Mouse (Mus musculus) MEL (cell line): ENCODE data around the gene Rarb. TPM values are rescaled to one million over a fixed set of nuclear protein-coding genes. Genes with fewer than 3 reads are reported as not detected.

Experiments used
- DNase-seq: peaks from one replicate; pipeline ENCODE4 v3.0.0; 2011; ENCODE audit warnings: low read depth, low spot score
- H3K27ac ChIP-seq: 2 replicates; pipeline ENCODE4 v1.5.1; 2012; ENCODE audit warnings: low read depth, mild to moderate bottlenecking, control low read depth, low read length, moderate library complexity; ENCODE audit not compliant: control insufficient read depth
- H3K27me3 ChIP-seq, 2 experiments: fragments of 150-350 bp in 1 of 2; sonication (generic) in 1 of 2; 2 replicates each; pipeline ENCODE4 v1.6.1; 2012; ENCODE audit warnings: low read length in 2 of 2, mild to moderate bottlenecking in 2 of 2, improper control_type of control experiment in 1 of 2, moderate library complexity in 1 of 2; ENCODE audit not compliant: insufficient read depth in 2 of 2, control insufficient read depth in 1 of 2
- H3K36me3 ChIP-seq, 2 experiments: 2 replicates each; pipeline ENCODE4 v1.6.1; 2012 to 2014; ENCODE audit warnings: low read length in 2 of 2, improper control_type of control experiment in 1 of 2, inconsistent platforms in 1 of 2, mild to moderate bottlenecking in 1 of 2; ENCODE audit not compliant: insufficient read depth in 2 of 2, control insufficient read depth in 1 of 2
- H3K4me1 ChIP-seq, 2 experiments: fragments of 150-350 bp in 1 of 2; sonication (generic) in 1 of 2; 2 replicates each; pipeline ENCODE4 v1.6.1; 2012; ENCODE audit warnings: low read length in 2 of 2, improper control_type of control experiment in 1 of 2, mild to moderate bottlenecking in 1 of 2; ENCODE audit not compliant: insufficient read depth in 2 of 2, control insufficient read depth in 1 of 2
- H3K4me3 ChIP-seq, 2 experiments: fragments of 150-350 bp in 1 of 2; sonication (generic) in 1 of 2; 2 replicates each; pipeline ENCODE4 v1.5.1; 2012; ENCODE audit warnings: low read depth in 2 of 2, low read length in 2 of 2, mild to moderate bottlenecking in 2 of 2, moderate library complexity in 2 of 2, control low read depth in 1 of 2, improper control_type of control experiment in 1 of 2; ENCODE audit not compliant: control insufficient read depth in 1 of 2, insufficient read depth in 1 of 2
- H3K79me2 ChIP-seq: 2 replicates; pipeline ENCODE4 v1.6.1; 2012; ENCODE audit warnings: mild to moderate bottlenecking, low read length, moderate library complexity; ENCODE audit not compliant: control insufficient read depth, poor library complexity, insufficient read depth
- H3K9ac ChIP-seq: 2 replicates; pipeline ENCODE4 v1.6.1; 2012; ENCODE audit warnings: low read depth, mild to moderate bottlenecking, control low read depth, low read length, moderate library complexity; ENCODE audit not compliant: control insufficient read depth, poor library complexity, severe bottlenecking
- H3K9me3 ChIP-seq: fragments of 150-350 bp; sonication (generic); replicated peaks from 2 replicates; pipeline ENCODE4 v1.6.1; 2012; ENCODE audit warnings: mild to moderate bottlenecking, low read length, improper control_type of control experiment, moderate library complexity; ENCODE audit not compliant: insufficient read depth
- CHD2 ChIP-seq: IDR thresholded peaks from 2 replicates; pipeline ENCODE4 v1.6.1; 2011; ENCODE audit warnings: low read length, improper control_type of control experiment
- E2F4 ChIP-seq: IDR thresholded peaks from 2 replicates; pipeline ENCODE4 v1.6.1; 2011; ENCODE audit warnings: low read depth, low read length, improper control_type of control experiment, borderline replicate concordance
- ELF1 ChIP-seq: IDR thresholded peaks from 2 replicates; pipeline ENCODE4 v1.6.1; 2014; ENCODE audit warnings: low read depth, mild to moderate bottlenecking, inconsistent platforms, low read length, improper control_type of control experiment, moderate library complexity
- ETS1 ChIP-seq: IDR thresholded peaks from 2 replicates; pipeline ENCODE4 v1.6.1; 2012; ENCODE audit warnings: low read depth, mild to moderate bottlenecking, inconsistent platforms, low read length, improper control_type of control experiment, moderate library complexity
- GATA1 ChIP-seq: IDR thresholded peaks from 2 replicates; pipeline ENCODE4 v1.6.1; 2011; ENCODE audit warnings: low read depth, low read length, improper control_type of control experiment
- HCFC1 ChIP-seq: IDR thresholded peaks from 2 replicates; pipeline ENCODE4 v1.6.1; 2012; ENCODE audit warnings: low read depth, mild to moderate bottlenecking, inconsistent platforms, low read length, improper control_type of control experiment, moderate library complexity
- MAZ ChIP-seq: IDR thresholded peaks from 2 replicates; pipeline ENCODE4 v1.6.1; 2012; ENCODE audit warnings: low read depth, mild to moderate bottlenecking, inconsistent platforms, low read length, improper control_type of control experiment
- MEF2A ChIP-seq: IDR thresholded peaks from 2 replicates; pipeline ENCODE4 v1.6.1; 2014; ENCODE audit warnings: low read depth, mild to moderate bottlenecking, inconsistent platforms, low read length, improper control_type of control experiment; ENCODE audit not compliant: poor library complexity, insufficient replicate concordance, severe bottlenecking; ENCODE audit errors: extremely low read depth
- MXI1 ChIP-seq: IDR thresholded peaks from 2 replicates; pipeline ENCODE4 v1.6.1; 2011; ENCODE audit warnings: mild to moderate bottlenecking, low read depth, low read length, improper control_type of control experiment
- MYB ChIP-seq: IDR thresholded peaks from 2 replicates; pipeline ENCODE4 v1.6.1; 2011; ENCODE audit warnings: mild to moderate bottlenecking, low read depth, low read length, improper control_type of control experiment
- NELFE ChIP-seq: IDR thresholded peaks from 2 replicates; pipeline ENCODE4 v1.6.1; 2011; ENCODE audit warnings: low read depth, low read length, improper control_type of control experiment
- NRF1 ChIP-seq: IDR thresholded peaks from 2 replicates; pipeline ENCODE4 v1.6.1; 2014; ENCODE audit warnings: low read depth, mild to moderate bottlenecking, inconsistent platforms, low read length, improper control_type of control experiment, moderate library complexity; ENCODE audit not compliant: poor library complexity, insufficient read depth, severe bottlenecking
- POLR2A ChIP-seq, 2 experiments: IDR thresholded peaks; 2 replicates each; pipeline ENCODE4 v1.6.1; 2011 to 2012; ENCODE audit warnings: low read length in 2 of 2, mild to moderate bottlenecking in 2 of 2, control low read depth in 1 of 2, improper control_type of control experiment in 1 of 2, low read depth in 1 of 2, moderate library complexity in 1 of 2; ENCODE audit not compliant: control insufficient read depth in 1 of 2, insufficient read depth in 1 of 2, poor library complexity in 1 of 2
- POLR2AphosphoS2 ChIP-seq: IDR thresholded peaks from 2 replicates; pipeline ENCODE4 v1.6.1; 2011; ENCODE audit warnings: low read length, improper control_type of control experiment
- TBP ChIP-seq: IDR thresholded peaks from 2 replicates; pipeline ENCODE4 v1.8.0; 2011; ENCODE audit warnings: low read depth, low read length, improper control_type of control experiment
- TCF12 ChIP-seq: IDR thresholded peaks from 2 replicates; pipeline ENCODE4 v1.6.1; 2014; ENCODE audit warnings: low read depth, mild to moderate bottlenecking, inconsistent platforms, low read length, improper control_type of control experiment, moderate library complexity
- UBTF ChIP-seq: IDR thresholded peaks from 2 replicates; pipeline ENCODE4 v1.6.1; 2012; ENCODE audit warnings: low read depth, mild to moderate bottlenecking, inconsistent platforms, low read length, improper control_type of control experiment, moderate library complexity, borderline replicate concordance; ENCODE audit not compliant: insufficient read depth
- ZKSCAN1 ChIP-seq: IDR thresholded peaks from 2 replicates; pipeline ENCODE4 v1.6.1; 2012; ENCODE audit warnings: low read depth, mild to moderate bottlenecking, inconsistent platforms, low read length, improper control_type of control experiment, moderate library complexity
- polyA plus RNA-seq, 2 experiments: library from polyadenylated mRNA; stranded (reverse) in 1 of 2; unstranded in 1 of 2; fragments of >175 nt in 1 of 2; fragments of >200 nt in 1 of 2; gene quantifications; 2 replicates each; pipeline versions ENCODE4 v1.2.1 to v1.2.4; 2012; ENCODE audit warnings: low replicate concordance in 2 of 2, low read depth in 1 of 2; ENCODE audit not compliant: insufficient read length in 2 of 2, insufficient read depth in 1 of 2, missing spikeins in 1 of 2
- total RNA-seq: library from RNA; depleted of rRNA; stranded (reverse); fragments of 300-350 nt; gene quantifications from 2 replicates; pipeline ENCODE4 v1.2.3, GENCODE M21; 2012

The Rarb gene
- total and polyA plus RNA-seq, 3 experiments, result not detected

GRCm38 (mm10) chr14:16699228-16699627 lies 119.7 kb downstream of the Rarb start:
- Histone ChIP-seq H3K27me3 (no peaks in the 10 kb centered on the region), H3K4me1 (no peaks in the 10 kb centered on the region), H3K9ac (no peak overlapping the region), H3K36me3 (no peaks in the 10 kb centered on the region), H3K27ac (no peak overlapping the region), H3K9me3 (no peaks in the 10 kb centered on the region), H3K4me3 (no peak overlapping the region), H3K79me2 (no peaks in the 10 kb centered on the region)
- DNase-seq, result no peak
- TF ChIP-seq E2F4 (no peak), MXI1 (no peak), MAZ (no peak), ZKSCAN1 (no peak), MEF2A (no peak), GATA1 (no peak)

GRCm38 (mm10) chr14:16695453-16696120 lies 123.4 kb downstream of the Rarb start:
- Histone ChIP-seq H3K27me3 (no peaks in the 10 kb centered on the region), H3K27ac (no peak overlapping the region), H3K9ac (no peak overlapping the region), H3K79me2 (no peaks in the 10 kb centered on the region), H3K4me3 (no peak overlapping the region), H3K36me3 (no peaks in the 10 kb centered on the region), H3K4me1 (no peaks in the 10 kb centered on the region), H3K9me3 (no peaks in the 10 kb centered on the region)
- DNase-seq, result no peak
- no peak for TF ChIP-seq NRF1
- no peak for TF ChIP-seq ZKSCAN1
- TF ChIP-seq ELF1, result no peak
- no peak for TF ChIP-seq UBTF
- TF ChIP-seq CHD2, result no peak
- no peak for TF ChIP-seq ETS1
- no peak for TF ChIP-seq HCFC1
- no peak for TF ChIP-seq TCF12
- no peak for TF ChIP-seq MYB

GRCm38 (mm10) chr14:16678335-16678734 lies 140.6 kb downstream of the Rarb start:
- no peaks in the 10 kb centered on the region for H3K27me3 ChIP-seq
- TF ChIP-seq POLR2A (IDR thresholded peaks at IDR 0.05; ENCODE audit: control insufficient read depth in 1 of 2, insufficient read depth in 1 of 2, low read depth in 1 of 2, low read length in 2 of 2, poor library complexity in 1 of 2), result no peak
- no peak for TF ChIP-seq GATA1
- TF ChIP-seq CHD2, result no peak
- TF ChIP-seq NELFE, result no peak
- no peak for TF ChIP-seq TBP
- no peak for TF ChIP-seq POLR2AphosphoS2
- TF ChIP-seq NRF1, result no peak
- no peak for TF ChIP-seq E2F4
- no peaks in the 10 kb centered on the region for H3K9me3 ChIP-seq
- no peak overlapping the region for H3K27ac ChIP-seq
- H3K36me3 ChIP-seq, result no peaks in the 10 kb centered on the region
- H3K4me3 ChIP-seq, result no peak overlapping the region
- no peak for DNase-seq
- no peak overlapping the region for H3K9ac ChIP-seq
- no peaks in the 10 kb centered on the region for H3K4me1 ChIP-seq
- H3K79me2 ChIP-seq, result no peaks in the 10 kb centered on the region
